Mouse (Mus musculus) granulocyte monocyte progenitor cell, adult 5-6 weeks (primary cell): ENCODE data around the gene Kcnip4. TPM values are rescaled to one million over a fixed set of nuclear protein-coding genes. Genes with fewer than 3 reads are reported as not detected.

ENCODE experiments used
- ATAC-seq: replicated peaks from 2 replicates; pipeline ENCODE4 v1.8.0; 2016; ENCODE audit warnings: mild to moderate bottlenecking, moderate TSS enrichment, inconsistent platforms; ENCODE audit not compliant: poor library complexity, severe bottlenecking
- total RNA-seq, 2 experiments: library from RNA; stranded (forward) in 1 of 2; stranded (reverse) in 1 of 2; fragments of 200-712, 200-1000 nt in 1 of 2; fragments of >200 nt in 1 of 2; fragmentation: Nextera tagmentation in 1 of 2; gene quantifications; 2 replicates each; pipeline ENCODE4 v1.2.3; 2014 to 2017

Gene Kcnip4
- total RNA-seq, 2 experiments from 2014 or later = not detected

- ATAC-seq = no peak
These were observed 255.9 kb downstream of the Kcnip4 start for GRCm38 (mm10) chr5:49268807-49269206.

- no peak for ATAC-seq
These were observed 265.4 kb downstream of the Kcnip4 start for GRCm38 (mm10) chr5:49259356-49259755.

- no peak for ATAC-seq
These were observed 267.9 kb downstream of the Kcnip4 start for GRCm38 (mm10) chr5:49256850-49257249.

GRCm38 (mm10) chr5:49255983-49256382 lies 268.7 kb downstream of the Kcnip4 start:
- ATAC-seq = no peak

GRCm38 (mm10) chr5:49247081-49247480 lies 277.6 kb downstream of the Kcnip4 start:
- no peak for ATAC-seq

- no peak for ATAC-seq
These were observed 280.3 kb downstream of the Kcnip4 start for GRCm38 (mm10) chr5:49244414-49244813.

- no peak for ATAC-seq
These were observed 283.0 kb downstream of the Kcnip4 start for GRCm38 (mm10) chr5:49241708-49242107.

- no peak for ATAC-seq
These were observed 323.4 kb downstream of the Kcnip4 start for GRCm38 (mm10) chr5:49201164-49201756.

- ATAC-seq = no peak
These were observed 336.5 kb downstream of the Kcnip4 start for GRCm38 (mm10) chr5:49188236-49188635.

- no peak for ATAC-seq
These were observed 374.4 kb downstream of the Kcnip4 start for GRCm38 (mm10) chr5:49150116-49150811.

- no peak for ATAC-seq
These were observed 375.0 kb downstream of the Kcnip4 start for GRCm38 (mm10) chr5:49149684-49150083.

- no peak for ATAC-seq
These were observed 429.3 kb downstream of the Kcnip4 start for GRCm38 (mm10) chr5:49095432-49095831.

- no peak for ATAC-seq
These were observed 429.8 kb downstream of the Kcnip4 start for GRCm38 (mm10) chr5:49094945-49095344.

- no peak for ATAC-seq
These were observed 430.4 kb downstream of the Kcnip4 start for GRCm38 (mm10) chr5:49094306-49094705.

- peak; percentile 89 for ATAC-seq
These were observed 434.5 kb downstream of the Kcnip4 start for GRCm38 (mm10) chr5:49090122-49090680.

GRCm38 (mm10) chr5:49065646-49066045 lies 459.1 kb downstream of the Kcnip4 start:
- ATAC-seq = no peak

GRCm38 (mm10) chr5:49058926-49059325 lies 465.8 kb downstream of the Kcnip4 start:
- ATAC-seq = no peak

GRCm38 (mm10) chr5:49057636-49058340 lies 466.9 kb downstream of the Kcnip4 start:
- no peak for ATAC-seq

- no peak for ATAC-seq
These were observed 476.7 kb downstream of the Kcnip4 start for GRCm38 (mm10) chr5:49047960-49048359.

- ATAC-seq = no peak
These were observed 483.4 kb downstream of the Kcnip4 start for GRCm38 (mm10) chr5:49041259-49041845.

- no peak for ATAC-seq
These were observed 527.3 kb downstream of the Kcnip4 start for GRCm38 (mm10) chr5:48997359-48997758.
